Mouse (Mus musculus): ENCODE results near the gene Cep128. TPM values are rescaled to one million over a fixed set of nuclear protein-coding genes. Genes with fewer than 3 reads are reported as not detected.

The Cep128 gene
- total RNA-seq, 2 experiments from 2014 or later = 0.74 to 1.8 TPM

DNA sequence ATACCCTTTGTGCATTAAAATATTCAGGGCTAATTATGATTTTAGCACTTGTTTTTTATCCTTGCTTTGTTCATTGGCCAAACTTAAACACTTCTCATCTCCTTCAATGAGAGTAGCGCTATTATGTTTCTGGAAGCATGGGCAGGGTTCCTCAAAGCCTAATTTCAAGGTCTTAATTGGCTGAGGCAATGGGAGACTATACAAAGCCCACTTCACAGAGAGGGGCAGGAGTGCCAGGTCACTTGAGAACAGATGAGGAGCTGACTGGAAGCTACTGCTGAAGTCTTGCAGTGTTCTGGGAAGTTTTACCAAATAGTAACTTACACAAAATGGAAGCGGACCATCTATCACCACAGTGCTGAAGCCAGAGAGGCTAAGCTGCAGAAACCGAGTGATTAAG lies 179.9 kb downstream of the Cep128 start:
- intact Hi-C loops (cut with DNase I) = no loop called here
- no peak for DNase-seq

DNA sequence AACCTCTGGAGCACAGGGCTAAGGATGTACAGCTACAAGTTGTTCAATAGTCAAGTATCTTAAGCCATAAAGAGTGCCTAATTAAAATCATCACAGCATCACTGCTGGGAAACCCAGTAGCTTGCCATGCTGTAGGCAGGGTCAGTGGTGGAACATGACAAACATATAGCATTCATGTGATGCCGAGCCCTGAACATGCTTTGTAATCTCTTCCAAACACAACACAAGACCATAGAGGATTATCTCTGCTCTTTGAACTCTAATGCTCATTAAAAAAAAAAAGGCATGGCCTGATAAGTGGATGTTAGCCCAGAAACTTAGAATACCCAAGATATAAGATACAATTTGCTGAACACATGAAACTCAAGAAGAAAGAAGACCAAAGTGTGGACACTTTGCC lies 181.7 kb downstream of the Cep128 start:
- intact Hi-C loops (cut with DNase I) = no loop called here
- TF ChIP-seq CTCF (IDR thresholded peaks at IDR 0.05) = no peak
- DNase-seq = no peak
- Histone ChIP-seq H3K27ac (no peak overlapping the region), H3K4me3 (no peak overlapping the region)

More for the DNA sequence above, 179.9 kb downstream of the Cep128 start:
- H3K4me3 ChIP-seq = no peak overlapping the region
- H3K27ac ChIP-seq = no peak overlapping the region
- TF ChIP-seq CTCF (IDR thresholded peaks at IDR 0.05) = no peak

DNA sequence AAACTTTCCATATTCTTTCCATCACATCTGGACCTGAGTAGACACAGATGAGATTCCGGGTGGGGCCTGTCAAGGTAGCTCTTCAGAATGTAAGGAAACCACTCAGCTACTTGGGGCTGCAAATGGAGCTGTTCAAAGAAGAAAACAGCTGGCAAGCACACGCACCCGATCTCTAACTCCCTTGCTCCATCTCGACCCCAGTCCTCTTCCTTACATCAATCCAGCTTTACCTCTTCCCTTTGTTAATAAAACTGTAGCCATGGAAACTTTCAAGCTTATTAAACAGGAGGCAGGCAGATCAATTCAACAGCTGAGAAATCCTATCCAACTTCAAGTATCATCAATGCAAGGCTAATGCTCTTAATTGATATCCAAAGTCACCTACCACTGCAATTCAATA lies 195.1 kb downstream of the Cep128 start:
- H3K4me3 ChIP-seq = no peak overlapping the region
- no peak overlapping the region for H3K27ac ChIP-seq
- intact Hi-C loops (cut with DNase I) = no loop called here
- no peak for DNase-seq
- no peak for TF ChIP-seq CTCF (IDR thresholded peaks at IDR 0.05)

DNA sequence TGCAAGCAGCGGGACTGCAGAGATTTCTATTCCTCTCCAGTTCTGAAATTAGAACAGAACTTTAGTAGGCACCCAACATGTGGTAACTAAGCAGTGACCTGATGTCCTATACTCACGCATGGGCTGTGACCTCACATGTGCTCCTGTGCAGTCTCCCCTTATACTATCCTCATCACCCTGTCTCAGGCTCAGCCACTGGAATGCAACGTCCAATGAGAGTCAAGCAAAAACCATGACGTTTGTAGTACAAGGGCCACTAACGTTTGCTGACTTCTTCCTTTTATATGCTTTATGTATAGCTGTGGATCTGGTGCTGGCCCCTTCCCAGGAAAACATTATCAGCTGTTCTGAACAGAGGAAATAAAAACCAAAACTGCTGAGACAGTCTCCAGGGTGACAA lies 198.6 kb downstream of the Cep128 start:
- no peak for DNase-seq
- intact Hi-C loops (cut with DNase I) = no loop called here
- no peak for TF ChIP-seq CTCF (IDR thresholded peaks at IDR 0.05)

DNA sequence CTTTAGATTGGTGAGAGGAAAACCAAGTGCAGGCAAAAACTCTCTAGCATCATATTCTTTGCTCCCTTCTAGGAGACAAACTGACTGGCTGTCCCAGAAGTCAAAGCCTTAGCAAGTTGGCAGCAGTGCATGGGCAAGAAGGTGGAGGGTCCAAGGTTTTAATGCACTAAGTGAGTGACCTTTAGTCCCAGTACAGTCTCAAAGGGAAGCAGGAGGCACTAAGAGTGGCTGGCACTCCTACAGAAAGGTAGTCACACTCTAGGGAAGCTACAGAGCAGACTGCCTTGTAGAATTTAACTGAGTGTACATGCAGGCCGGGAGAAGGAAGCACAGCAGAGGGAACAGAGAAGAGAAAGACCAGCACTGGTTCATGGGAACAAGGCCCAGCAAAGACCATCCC lies 199.6 kb downstream of the Cep128 start:
- no peak for TF ChIP-seq CTCF (IDR thresholded peaks at IDR 0.05)
- no peak for DNase-seq
- intact Hi-C loops (cut with DNase I) = no loop called here

More for the DNA sequence above, 198.6 kb downstream of the Cep128 start:
- Histone ChIP-seq H3K4me3 (no peak overlapping the region), H3K27ac (no peak overlapping the region)

DNA sequence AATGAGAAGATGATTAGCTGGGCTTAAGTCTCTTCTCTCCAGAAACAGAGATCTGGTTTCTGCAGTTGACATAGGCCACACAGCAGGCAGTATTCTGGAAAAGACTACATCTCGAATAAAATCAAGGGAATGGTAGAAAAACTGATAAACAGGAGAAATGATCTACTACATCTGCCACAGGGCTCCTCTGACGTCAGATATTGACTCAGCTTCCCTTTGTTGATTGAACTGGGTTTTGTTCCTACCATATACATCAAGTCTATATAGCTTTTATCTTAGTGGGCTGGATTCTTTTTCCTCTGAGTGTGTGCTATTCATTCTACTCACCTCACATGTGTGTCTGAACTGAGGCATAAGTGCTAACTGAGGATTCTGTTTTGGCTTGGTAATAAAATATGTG lies 200.3 kb downstream of the Cep128 start:
- no peak overlapping the region for H3K4me3 ChIP-seq
- no peak for DNase-seq
- no peak overlapping the region for H3K27ac ChIP-seq
- no peak for TF ChIP-seq CTCF (IDR thresholded peaks at IDR 0.05)
- intact Hi-C loops (cut with DNase I) = no loop called here

More for the DNA sequence above, 199.6 kb downstream of the Cep128 start:
- Histone ChIP-seq H3K27ac (no peak overlapping the region), H3K4me3 (no peak overlapping the region)

DNA sequence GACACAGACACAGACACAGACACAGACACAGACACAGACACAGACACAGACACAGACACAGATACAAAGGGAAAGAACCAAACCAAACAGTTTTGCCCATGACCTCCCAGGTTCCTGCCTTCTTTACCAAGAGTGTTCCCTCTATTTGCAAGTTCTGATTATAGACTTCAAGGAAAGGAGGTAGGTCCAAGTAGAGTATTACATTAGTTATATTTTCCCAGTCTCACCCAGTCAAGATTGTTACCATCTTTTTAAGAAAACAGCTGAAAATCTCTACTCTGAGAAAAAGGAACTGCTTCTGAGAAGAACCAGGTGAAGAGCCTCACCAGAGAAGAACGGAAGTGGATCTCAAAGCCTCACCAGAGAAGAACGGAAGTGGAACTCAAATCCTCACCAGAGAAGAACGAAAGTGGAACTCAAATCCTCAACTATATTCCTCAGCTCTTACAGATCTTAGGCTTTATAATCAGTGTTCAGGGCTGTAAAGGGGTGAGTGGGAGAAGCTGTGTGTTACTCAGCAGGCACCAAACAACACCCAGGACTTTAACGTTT lies 200.8 kb downstream of the Cep128 start:
- no peak overlapping the region for H3K4me3 ChIP-seq
- intact Hi-C loops (cut with DNase I) = no loop called here
- no peak for TF ChIP-seq CTCF (IDR thresholded peaks at IDR 0.05)
- no peak for DNase-seq
- no peak overlapping the region for H3K27ac ChIP-seq

DNA sequence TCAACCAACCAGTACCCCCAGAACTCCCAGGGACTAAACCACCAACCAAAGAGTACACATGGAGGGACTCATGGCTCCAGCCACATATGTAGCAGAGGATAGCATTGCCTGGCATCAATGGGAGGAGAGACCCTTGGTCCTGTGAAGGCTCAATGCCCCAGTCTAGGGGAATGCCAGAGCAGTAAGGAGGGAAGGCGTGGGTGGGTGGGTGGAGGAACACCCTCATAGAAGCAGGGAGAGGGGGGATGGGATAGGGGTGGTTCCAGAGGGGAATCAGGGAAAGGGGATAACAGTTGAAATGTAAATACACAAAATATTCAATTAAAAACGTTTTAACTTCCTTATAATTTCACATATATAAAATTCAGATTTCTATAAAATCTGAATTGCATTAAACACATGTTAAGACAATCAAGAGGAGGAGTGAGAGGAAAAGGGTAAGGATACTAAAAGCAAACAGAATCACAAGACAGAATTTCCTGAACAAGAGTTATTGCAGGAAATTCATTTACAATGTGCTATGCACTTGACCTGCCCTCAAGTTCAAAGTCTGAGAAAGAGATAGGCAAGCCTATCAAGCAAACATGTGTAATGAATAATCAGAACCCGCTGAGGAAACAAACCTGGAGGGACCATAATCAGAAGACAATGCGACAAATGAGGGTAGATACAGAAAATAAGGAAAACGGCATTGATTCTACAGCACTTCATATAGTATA lies 207.2 kb downstream of the Cep128 start:
- Histone ChIP-seq H3K4me3 (no peak overlapping the region), H3K27ac (no peak overlapping the region)
- no peak for TF ChIP-seq CTCF (IDR thresholded peaks at IDR 0.05)
- intact Hi-C loops (cut with DNase I) = no loop called here
- no peak for DNase-seq

DNA sequence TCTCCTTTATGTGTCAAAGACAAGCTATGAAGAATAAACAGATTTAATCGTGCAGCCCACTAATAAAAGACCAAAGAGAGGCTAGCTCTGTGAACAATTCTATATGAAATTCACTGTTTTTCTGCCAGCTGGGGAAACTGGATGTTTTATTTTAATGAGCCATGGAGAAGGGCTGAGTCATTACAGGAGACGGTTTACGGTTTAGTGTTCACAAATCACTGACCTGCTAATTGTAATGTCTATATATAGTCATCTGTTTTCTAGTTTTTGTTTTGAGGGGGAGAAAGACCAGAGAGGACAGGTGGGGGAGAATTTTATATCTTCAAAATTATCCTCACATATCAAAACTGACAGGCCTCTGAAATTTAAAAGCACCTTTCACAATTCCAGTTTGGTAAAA lies 212.6 kb downstream of the Cep128 start:
- DNase-seq = no peak
- no peak overlapping the region for H3K27ac ChIP-seq
- TF ChIP-seq CTCF (IDR thresholded peaks at IDR 0.05) = no peak
- no peak overlapping the region for H3K4me3 ChIP-seq
- intact Hi-C loops (cut with DNase I) = no loop called here

DNA sequence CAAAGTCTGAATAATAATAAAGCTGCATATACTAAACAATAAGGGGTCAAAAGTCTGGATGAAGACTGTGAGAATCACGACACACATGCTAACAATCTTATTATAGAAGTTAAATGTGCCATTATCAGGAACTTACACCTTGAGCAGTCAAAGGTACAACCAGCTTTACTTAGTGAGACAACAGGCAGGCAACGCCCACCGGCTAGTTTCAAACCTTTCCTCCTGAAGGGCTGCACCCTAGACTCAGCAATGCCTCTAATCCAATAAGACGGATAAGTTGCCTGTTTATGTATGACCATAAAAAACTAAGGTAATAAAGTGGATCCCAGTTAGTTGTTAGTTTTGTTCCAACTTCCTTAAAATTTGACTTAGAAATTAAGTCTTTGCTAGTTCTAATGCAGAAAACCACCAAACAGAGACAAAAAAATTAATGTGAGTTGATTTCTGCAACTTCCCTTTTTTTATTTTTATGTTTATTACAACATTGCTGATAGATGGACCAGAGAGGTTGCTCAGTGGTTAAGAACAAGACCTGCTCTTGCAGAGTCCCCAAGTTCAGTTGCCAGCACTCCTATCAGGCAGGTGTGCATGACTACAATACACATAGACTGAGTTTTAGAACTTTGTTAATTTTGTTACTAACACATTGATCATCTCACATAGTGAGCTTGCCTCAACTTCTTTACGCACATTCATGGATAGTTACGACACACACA lies 223.0 kb downstream of the Cep128 start:
- DNase-seq = no peak
- no peak overlapping the region for H3K4me3 ChIP-seq
- H3K27ac ChIP-seq = no peak overlapping the region
- intact Hi-C loops (cut with DNase I) = no loop called here
- no peak for TF ChIP-seq CTCF (IDR thresholded peaks at IDR 0.05)

DNA sequence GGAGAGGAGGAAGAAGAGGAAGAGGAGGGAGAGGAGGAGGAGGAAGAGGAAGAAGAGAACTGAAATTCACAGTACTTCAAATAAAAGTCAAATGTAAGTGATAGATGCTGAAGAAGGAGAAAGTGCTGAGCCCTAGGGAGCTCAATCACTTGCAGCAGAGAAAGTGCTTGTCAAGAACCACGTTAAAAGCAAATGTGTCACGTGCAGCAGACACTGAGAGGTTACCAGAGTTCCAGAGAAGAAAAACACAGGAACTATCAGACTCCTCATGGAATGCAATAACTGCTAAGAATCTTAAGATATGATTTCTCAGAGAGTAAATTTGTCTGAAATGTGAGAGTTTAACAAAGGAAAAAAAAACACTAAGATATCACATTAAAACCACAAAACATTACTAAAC lies 225.7 kb downstream of the Cep128 start:
- TF ChIP-seq CTCF (IDR thresholded peaks at IDR 0.05) = no peak
- H3K27ac ChIP-seq = no peak overlapping the region
- H3K4me3 ChIP-seq = no peak overlapping the region
- DNase-seq = no peak
- intact Hi-C loops (cut with DNase I) = no loop called here

DNA sequence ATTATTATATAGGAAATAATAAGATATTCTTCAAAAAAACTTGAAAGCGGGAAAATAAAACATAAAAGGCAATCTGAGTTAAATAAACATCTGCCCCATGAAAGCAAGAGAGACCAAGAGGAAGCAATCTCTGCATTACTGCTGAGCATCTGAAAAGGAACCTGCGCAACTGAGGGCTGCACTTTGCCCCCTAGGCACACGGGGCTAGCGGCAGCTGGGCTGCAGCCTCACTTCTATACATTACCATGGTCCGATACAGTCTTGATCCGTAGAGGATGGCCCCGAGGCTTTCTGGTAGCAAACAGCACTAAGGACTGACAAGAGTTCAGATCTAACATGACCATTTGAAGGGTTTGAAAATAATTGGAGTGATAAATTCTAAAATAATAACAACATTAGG lies 230.2 kb downstream of the Cep128 start:
- TF ChIP-seq CTCF (IDR thresholded peaks at IDR 0.05) = no peak
- Histone ChIP-seq H3K27ac (no peak overlapping the region), H3K4me3 (no peak overlapping the region)
- intact Hi-C loops (cut with DNase I) = no loop called here
- DNase-seq = no peak

DNA sequence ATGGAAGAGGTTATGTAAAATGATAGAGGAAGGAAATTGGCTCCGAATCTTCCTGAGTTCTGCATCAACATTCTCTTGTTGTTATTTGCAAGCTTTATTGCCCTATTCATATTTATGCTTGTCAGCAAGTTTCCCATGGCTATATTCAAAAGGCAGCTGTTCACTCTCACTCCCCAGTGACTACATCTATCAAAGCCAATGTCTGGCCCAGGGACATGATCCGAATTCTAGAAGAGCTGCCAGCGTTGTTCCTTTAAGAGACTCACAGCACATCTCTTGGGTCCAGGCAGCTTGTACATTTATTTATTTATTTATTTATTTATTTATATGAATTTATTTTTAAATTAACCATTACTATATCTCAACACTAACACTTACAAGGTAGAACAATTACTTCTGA lies 235.1 kb downstream of the Cep128 start:
- no peak for TF ChIP-seq CTCF (IDR thresholded peaks at IDR 0.05)
- intact Hi-C loops (cut with DNase I) = no loop called here
- Histone ChIP-seq H3K27ac (no peak overlapping the region), H3K4me3 (no peak overlapping the region)
- no peak for DNase-seq

Data from gastrocnemius, adult 2 months (tissue).